Mouse (Mus musculus): Measurements from ENCODE around the gene Ccsap. TPM values are rescaled to one million over a fixed set of nuclear protein-coding genes. Genes with fewer than 3 reads are reported as not detected.
A peak's percentile ranks its signal among the peaks of the same experiment; 100 is the strongest.

Ccsap gene
- polyA plus RNA-seq, 1 experiment from 2014 or later = 3.9 TPM

GRCm38 (mm10) chr8:123892586-123893155 is 32.7 kb upstream of the Ccsap start:
- Histone ChIP-seq H3K9me3 (no peaks in the 10 kb centered on the region), H3K27ac (no peak overlapping the region), H3K36me3 (no peaks in the 10 kb centered on the region), H3K4me1 (0 out of 2 replicates have a peak, but pooled peaks cover 10% of the 10 kb centered on the region), H3K4me3 (replicated peaks) (no peak overlapping the region; the same call in 1 of the 2 replicates), H3K4me2 (no peak overlapping the region), H3K27me3 (replicated peaks) (peaks cover 68% of the 10 kb centered on the region), H3K9ac (no peak overlapping the region)
- no peak for ATAC-seq (ENCODE audit: insufficient read depth, low FRiP score, low read depth)
- WGBS = 14% methylated on average over 30 of the region's 30 CpGs

- H3K36me3 ChIP-seq = no peaks in the 10 kb centered on the region
- WGBS = 1% methylated on average over 49 of the region's 49 CpGs
- 0 out of 2 replicates have a peak, but pooled peaks cover 10% of the 10 kb centered on the region for H3K4me1 ChIP-seq
- H3K4me3 ChIP-seq (replicated peaks) = peak overlapping the region; percentile 8; the same call in 1 of the 2 replicates
- no peak overlapping the region for H3K27ac ChIP-seq
- peak overlapping the region; percentile 32 for H3K4me2 ChIP-seq
- no peak for ATAC-seq (ENCODE audit: insufficient read depth, low FRiP score, low read depth)
- peaks cover 68% of the 10 kb centered on the region for H3K27me3 ChIP-seq (replicated peaks)
- no peak overlapping the region for H3K9ac ChIP-seq
- H3K9me3 ChIP-seq = no peaks in the 10 kb centered on the region
These were observed 32.0 kb upstream of the Ccsap start for GRCm38 (mm10) chr8:123891883-123892585.

- no peaks in the 10 kb centered on the region for H3K9me3 ChIP-seq
- H3K4me1 ChIP-seq = 0 out of 2 replicates have a peak, but pooled peaks cover 10% of the 10 kb centered on the region
- H3K36me3 ChIP-seq = no peaks in the 10 kb centered on the region
- no peak for ATAC-seq (ENCODE audit: insufficient read depth, low FRiP score, low read depth)
- whole genome bisulfite sequencing = 2% methylated on average over 11 of the region's 11 CpGs
- peaks cover 70% of the 10 kb centered on the region for H3K27me3 ChIP-seq (replicated peaks)
- no peak overlapping the region for H3K9ac ChIP-seq
- no peak overlapping the region for H3K27ac ChIP-seq
- H3K4me3 ChIP-seq (replicated peaks) = no peak overlapping the region
- peak overlapping the region; percentile 32 for H3K4me2 ChIP-seq
These were observed 31.3 kb upstream of the Ccsap start for GRCm38 (mm10) chr8:123891271-123891670.

- peaks cover 57% of the 10 kb centered on the region for H3K27me3 ChIP-seq (replicated peaks)
These were observed 29.8 kb upstream of the Ccsap start for GRCm38 (mm10) chr8:123889797-123890196.

GRCm38 (mm10) chr8:123887956-123888355 is 27.9 kb upstream of the Ccsap start:
- Histone ChIP-seq H3K4me1 (0 out of 2 replicates have a peak, but pooled peaks cover 16% of the 10 kb centered on the region), H3K4me2 (no peak overlapping the region), H3K27ac (no peak overlapping the region), H3K4me3 (replicated peaks) (no peak overlapping the region), H3K27me3 (replicated peaks) (peaks cover 39% of the 10 kb centered on the region), H3K36me3 (no peaks in the 10 kb centered on the region), H3K9me3 (no peaks in the 10 kb centered on the region), H3K9ac (no peak overlapping the region)
- no peak for ATAC-seq (ENCODE audit: insufficient read depth, low FRiP score, low read depth)
- WGBS = 71% methylated on average over 2 of the region's 2 CpGs

More at GRCm38 (mm10) chr8:123889797-123890196, 29.8 kb upstream of the Ccsap start:
- ATAC-seq (ENCODE audit: insufficient read depth, low FRiP score, low read depth) = no peak
- no peak overlapping the region for H3K4me3 ChIP-seq (replicated peaks)
- no peaks in the 10 kb centered on the region for H3K36me3 ChIP-seq
- no peak overlapping the region for H3K4me2 ChIP-seq
- no peak overlapping the region for H3K9ac ChIP-seq
- H3K9me3 ChIP-seq = no peaks in the 10 kb centered on the region
- 72% methylated on average over 4 of the region's 4 CpGs for WGBS
- H3K27ac ChIP-seq = no peak overlapping the region
- 0 out of 2 replicates have a peak, but pooled peaks cover 10% of the 10 kb centered on the region for H3K4me1 ChIP-seq

GRCm38 (mm10) chr8:123887163-123887562 is 27.2 kb upstream of the Ccsap start:
- 90% methylated on average over 4 of the region's 4 CpGs for WGBS
- no peaks in the 10 kb centered on the region for H3K9me3 ChIP-seq
- H3K4me2 ChIP-seq = no peak overlapping the region
- no peak overlapping the region for H3K4me3 ChIP-seq (replicated peaks)
- 0 out of 2 replicates have a peak, but pooled peaks cover 13% of the 10 kb centered on the region for H3K4me1 ChIP-seq
- H3K27ac ChIP-seq = no peak overlapping the region
- H3K9ac ChIP-seq = no peak overlapping the region
- peaks cover 31% of the 10 kb centered on the region for H3K27me3 ChIP-seq (replicated peaks)
- H3K36me3 ChIP-seq = no peaks in the 10 kb centered on the region
- ATAC-seq (ENCODE audit: insufficient read depth, low FRiP score, low read depth) = no peak

GRCm38 (mm10) chr8:123884721-123885565 is 24.9 kb upstream of the Ccsap start:
- H3K4me2 ChIP-seq = peak overlapping the region; percentile 19
- H3K36me3 ChIP-seq = no peaks in the 10 kb centered on the region
- H3K4me1 ChIP-seq = 0 out of 2 replicates have a peak, but pooled peaks cover 6% of the 10 kb centered on the region
- H3K27ac ChIP-seq = no peak overlapping the region
- H3K4me3 ChIP-seq (replicated peaks) = no peak overlapping the region
- ATAC-seq (ENCODE audit: insufficient read depth, low FRiP score, low read depth) = peak; percentile 53; the same call in 1 of the 2 replicates
- 6% methylated on average over 14 of the region's 14 CpGs for WGBS
- no peaks in the 10 kb centered on the region for H3K9me3 ChIP-seq
- H3K27me3 ChIP-seq (replicated peaks) = peaks cover 9% of the 10 kb centered on the region; the same call in 1 of the 2 replicates
- H3K9ac ChIP-seq = no peak overlapping the region

GRCm38 (mm10) chr8:123883094-123883493 is 23.1 kb upstream of the Ccsap start:
- no peaks in the 10 kb centered on the region for H3K9me3 ChIP-seq
- no peak overlapping the region for H3K4me2 ChIP-seq
- peaks cover 6% of the 10 kb centered on the region; the same call in 1 of the 2 replicates for H3K27me3 ChIP-seq (replicated peaks)
- no peak for ATAC-seq (ENCODE audit: insufficient read depth, low FRiP score, low read depth)
- no peaks in the 10 kb centered on the region for H3K36me3 ChIP-seq
- no peak overlapping the region for H3K27ac ChIP-seq
- 78% methylated on average over 4 of the region's 4 CpGs for WGBS
- no peak overlapping the region for H3K4me3 ChIP-seq (replicated peaks)
- no peak overlapping the region for H3K9ac ChIP-seq
- H3K4me1 ChIP-seq = 0 out of 2 replicates have a peak, but pooled peaks cover 6% of the 10 kb centered on the region

- H3K4me3 ChIP-seq (replicated peaks) = no peak overlapping the region
- H3K9ac ChIP-seq = no peak overlapping the region
- no peak for ATAC-seq (ENCODE audit: insufficient read depth, low FRiP score, low read depth)
- WGBS = 55% methylated on average over 2 of the region's 2 CpGs
- no peaks in the 10 kb centered on the region for H3K9me3 ChIP-seq
- no peaks in the 10 kb centered on the region for H3K36me3 ChIP-seq
- H3K4me2 ChIP-seq = no peak overlapping the region
- 0 out of 2 replicates have a peak, but pooled peaks cover 6% of the 10 kb centered on the region for H3K4me1 ChIP-seq
- H3K27me3 ChIP-seq (replicated peaks) = peaks cover 6% of the 10 kb centered on the region; the same call in 1 of the 2 replicates
- no peak overlapping the region for H3K27ac ChIP-seq
These were observed 22.4 kb upstream of the Ccsap start for GRCm38 (mm10) chr8:123882412-123882811.

- no peak for ATAC-seq (ENCODE audit: insufficient read depth, low FRiP score, low read depth)
- Histone ChIP-seq H3K4me3 (replicated peaks) (no peak overlapping the region), H3K27ac (no peak overlapping the region), H3K4me1 (0 out of 2 replicates have a peak, but pooled peaks cover 6% of the 10 kb centered on the region), H3K9ac (no peak overlapping the region), H3K4me2 (no peak overlapping the region), H3K36me3 (no peaks in the 10 kb centered on the region), H3K9me3 (no peaks in the 10 kb centered on the region), H3K27me3 (replicated peaks) (no peaks in the 10 kb centered on the region)
- 31% methylated on average over 4 of the region's 4 CpGs for WGBS
These were observed 20.9 kb upstream of the Ccsap start for GRCm38 (mm10) chr8:123880821-123881350.

GRCm38 (mm10) chr8:123880271-123880670 is 20.3 kb upstream of the Ccsap start:
- Histone ChIP-seq H3K27ac (no peak overlapping the region), H3K9me3 (no peaks in the 10 kb centered on the region), H3K4me3 (replicated peaks) (no peak overlapping the region), H3K27me3 (replicated peaks) (no peaks in the 10 kb centered on the region), H3K4me2 (no peak overlapping the region), H3K9ac (no peak overlapping the region), H3K4me1 (0 out of 2 replicates have a peak, but pooled peaks cover 6% of the 10 kb centered on the region), H3K36me3 (no peaks in the 10 kb centered on the region)
- WGBS = 62% methylated on average over 10 of the region's 10 CpGs
- no peak for ATAC-seq (ENCODE audit: insufficient read depth, low FRiP score, low read depth)

All from stomach, embryonic 15.5 days (tissue).